Mouse (Mus musculus): ENCODE results near the gene Tulp4.

DNA sequence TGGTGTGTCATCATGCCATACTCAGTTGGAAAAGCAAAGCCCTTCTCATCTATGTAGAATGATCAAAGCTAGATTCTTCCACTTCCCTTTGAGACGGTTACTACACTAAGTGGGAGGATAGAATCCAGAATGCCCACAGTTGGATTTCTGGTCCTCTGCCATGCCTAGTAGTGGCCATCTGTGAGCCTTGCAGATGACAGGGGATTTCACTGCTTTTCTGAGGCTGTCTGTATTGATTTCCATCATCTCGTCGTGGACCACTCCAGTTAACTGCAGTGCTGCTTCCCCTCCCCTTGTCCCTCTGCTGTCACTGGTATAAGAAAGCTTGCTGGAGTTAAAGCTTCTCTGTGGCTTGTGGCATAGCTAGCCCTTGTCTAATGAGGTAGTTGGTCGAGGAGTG is 23.1 kb downstream of the Tulp4 start:
- TF ChIP-seq CTCF (IDR thresholded peaks at IDR 0.05; ENCODE audit: low read depth) = no peak
- TF ChIP-seq EP300 (IDR thresholded peaks at IDR 0.05; ENCODE audit: low read depth) = no peak

Measured in liver, postnatal 0 days (tissue).